Mouse (Mus musculus) cerebellum, postnatal 25 days (tissue): ENCODE results near the gene Gm3411.
A peak's percentile ranks its signal among the peaks of the same experiment; 100 is the strongest.
"Not testable (repeated sequence)": the region's sequence is repeated elsewhere in the genome, so short reads cannot be mapped to it uniquely, and the experiment has no call there.

Experiments used
- DNase-seq, 2 experiments: peaks; one replicate each; pipeline ENCODE4 v3.0.0; 2021; ENCODE audit warnings: mixed read lengths in 2 of 2

The Gm3411 gene

DNA sequence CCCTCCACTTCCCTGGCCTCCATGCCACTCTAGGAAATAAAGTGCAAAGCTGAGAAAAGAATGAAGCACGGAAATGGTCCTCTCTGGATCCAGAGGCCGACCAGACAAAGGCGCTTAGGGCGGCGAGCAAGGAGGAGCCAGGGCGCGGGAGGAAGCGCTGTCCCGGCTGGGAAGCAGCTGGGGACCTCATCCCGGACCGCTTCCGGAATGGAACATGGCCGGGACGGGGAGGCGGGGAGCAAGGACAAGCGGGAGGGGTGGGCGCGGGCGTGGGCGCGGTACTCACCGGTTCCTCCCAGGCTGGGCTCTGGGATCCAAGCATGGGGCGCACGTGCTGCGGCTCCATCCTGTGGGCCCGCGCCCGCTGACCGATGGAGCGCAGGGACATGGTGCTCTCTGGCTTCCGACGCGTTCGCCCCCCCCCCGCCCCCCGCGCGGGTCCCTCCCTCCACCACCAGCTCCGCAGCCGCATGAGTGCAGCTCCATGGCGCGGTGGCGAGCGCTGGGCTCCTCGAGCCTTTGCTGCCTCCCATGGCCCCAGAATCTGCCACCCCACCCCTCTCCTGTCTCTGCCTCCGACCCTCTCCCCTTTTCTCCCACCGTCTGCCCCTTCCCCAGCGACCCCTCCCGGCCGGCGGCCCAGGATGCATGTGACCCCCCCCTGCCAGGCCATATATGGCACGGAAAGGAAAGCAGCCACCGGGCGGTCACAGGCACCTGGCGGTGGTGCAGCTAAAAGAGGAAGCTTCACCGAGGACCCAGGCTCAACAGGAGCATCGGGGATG is at the start of gene Gm3411:
TSS of gene Gm3411 (minus strand) at position 320 of the 785 bp plus-strand sequence.
- DNase-seq: peak; percentile 12 to 14

DNA sequence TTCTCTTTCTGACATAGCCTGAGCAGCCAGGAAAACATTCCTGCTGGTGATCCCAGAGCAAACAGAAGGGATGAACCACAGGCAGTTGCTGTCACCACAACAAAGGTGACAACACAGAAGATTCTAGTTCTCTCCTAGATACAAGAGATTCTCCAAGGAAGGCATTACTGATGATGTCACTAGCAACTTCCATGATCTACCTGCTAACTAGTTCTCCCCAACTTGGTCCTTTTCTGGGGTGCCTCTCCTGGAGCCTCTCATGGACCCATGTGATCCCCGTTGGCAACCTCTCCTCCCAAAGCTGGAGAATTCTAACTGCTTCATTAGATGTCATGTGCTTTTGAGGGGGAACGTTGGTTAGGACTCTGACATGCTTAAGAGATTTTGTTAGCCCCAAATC is 17.7 kb upstream of the Gm3411 start, which contains the start of gene Gm21103:
TSS of gene Gm21103 (minus strand) at position 101 of the 400 bp plus-strand sequence.
- DNase-seq: not testable (repeated sequence)

DNA sequence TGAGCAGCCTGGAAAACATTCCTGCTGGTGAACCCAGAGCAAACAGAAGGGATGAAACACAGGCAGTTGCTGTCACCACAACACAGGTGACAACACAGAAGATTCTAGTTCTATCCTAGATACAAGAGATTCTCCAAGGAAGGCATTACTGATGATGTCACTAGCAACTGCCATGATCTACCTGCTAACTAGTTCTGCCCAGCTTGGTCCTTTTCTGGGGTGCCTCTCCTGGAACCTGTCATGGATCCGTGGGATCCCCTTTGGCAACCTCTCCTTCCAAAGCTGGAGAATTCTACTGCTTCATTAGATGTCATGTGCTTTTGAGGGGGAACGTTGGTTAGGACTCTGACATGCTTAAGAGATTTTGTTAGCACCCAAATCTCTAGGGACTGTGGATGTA is 67.9 kb downstream of the Gm3411 start, which contains the start of gene Gm21560:
TSS of gene Gm21560 (minus strand) at position 101 of the 400 bp plus-strand sequence.
- not testable (repeated sequence) for DNase-seq
